Mouse (Mus musculus) layer of hippocampus, postnatal 10 days (tissue): ENCODE measurements around the gene Dcun1d3. TPM values are rescaled to one million over a fixed set of nuclear protein-coding genes. Genes with fewer than 3 reads are reported as not detected.

Experiments used
- DNase-seq, 2 experiments: peaks; one replicate each; pipeline ENCODE4 v3.0.0; 2021; ENCODE audit warnings: low spot score in 2 of 2
- total RNA-seq, 2 experiments: library from RNA; stranded (reverse); gene quantifications; 2 replicates each; pipeline ENCODE4 v1.2.3; 2021

Gene Dcun1d3
- total RNA-seq, 2 experiments from 2014 or later, result 23.3 to 24.0 TPM

DNA sequence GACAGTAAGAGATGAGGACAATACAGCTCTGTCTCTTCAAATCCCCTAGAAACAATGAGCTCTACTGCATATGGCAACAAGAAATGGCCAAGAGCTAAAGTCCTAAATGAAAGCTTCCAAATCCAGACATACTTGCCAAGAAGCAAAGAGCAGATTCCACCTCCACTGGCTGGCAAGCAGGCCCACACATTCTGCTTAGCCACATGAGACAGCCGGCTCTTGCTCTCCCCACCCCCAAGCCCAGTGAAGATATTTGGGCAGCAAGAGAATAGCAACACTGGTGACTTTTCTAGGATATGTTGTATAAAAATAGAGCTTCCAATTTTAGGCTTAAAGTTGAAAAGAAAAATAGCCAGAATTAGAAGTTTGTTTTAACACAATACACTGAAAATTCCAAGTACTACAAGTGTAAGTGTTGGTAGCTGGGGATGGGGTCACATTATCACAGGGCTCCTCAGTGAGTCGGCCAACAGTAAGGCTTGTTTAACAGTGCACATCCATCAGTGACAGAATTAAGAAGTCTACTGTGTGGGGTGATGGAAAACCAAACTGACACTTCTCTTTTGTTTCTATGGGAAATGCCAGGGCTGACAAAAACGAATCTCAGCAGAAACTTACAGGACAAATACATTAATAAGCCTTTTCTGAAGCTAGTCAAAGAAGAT lies 20.2 kb downstream of the Dcun1d3 start:
- DNase-seq, result no peak

DNA sequence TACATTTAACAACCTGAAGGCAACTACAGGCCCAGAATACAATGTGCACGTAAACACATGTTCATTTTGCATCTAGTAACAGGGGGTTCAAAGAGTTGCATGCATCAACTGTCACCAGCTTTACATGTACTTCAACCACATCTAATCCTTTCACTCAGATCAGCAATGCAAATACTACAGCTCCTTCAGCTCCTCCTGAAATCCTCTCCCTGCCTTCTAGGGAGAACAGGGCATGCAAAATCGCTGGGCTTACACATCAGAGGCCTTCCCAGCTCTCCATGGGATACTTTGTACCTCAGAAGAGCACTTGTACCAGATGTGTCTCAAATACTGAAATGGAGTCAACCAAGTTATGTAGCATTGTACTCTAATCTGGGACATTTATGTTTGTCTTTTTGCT lies 23.0 kb downstream of the Dcun1d3 start:
- no peak for DNase-seq

DNA sequence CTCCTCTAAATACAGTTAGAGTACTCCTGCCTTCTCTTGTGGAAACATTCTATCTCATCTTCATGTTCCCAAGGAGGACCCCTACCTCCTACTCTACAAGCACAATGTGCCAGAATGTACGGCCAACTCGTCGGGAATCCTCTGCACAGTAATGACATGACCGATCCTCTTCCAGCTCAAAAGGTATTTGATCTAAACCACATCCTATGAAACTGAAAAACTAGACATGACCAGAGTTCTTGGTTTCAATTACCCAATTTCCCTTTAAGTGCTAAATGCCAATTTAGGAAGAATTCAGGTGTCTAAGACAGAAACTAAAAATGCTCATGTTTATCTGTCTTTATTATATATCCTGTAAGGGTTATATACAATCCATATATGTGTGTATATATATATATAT lies 23.9 kb downstream of the Dcun1d3 start:
- DNase-seq, result no peak

DNA sequence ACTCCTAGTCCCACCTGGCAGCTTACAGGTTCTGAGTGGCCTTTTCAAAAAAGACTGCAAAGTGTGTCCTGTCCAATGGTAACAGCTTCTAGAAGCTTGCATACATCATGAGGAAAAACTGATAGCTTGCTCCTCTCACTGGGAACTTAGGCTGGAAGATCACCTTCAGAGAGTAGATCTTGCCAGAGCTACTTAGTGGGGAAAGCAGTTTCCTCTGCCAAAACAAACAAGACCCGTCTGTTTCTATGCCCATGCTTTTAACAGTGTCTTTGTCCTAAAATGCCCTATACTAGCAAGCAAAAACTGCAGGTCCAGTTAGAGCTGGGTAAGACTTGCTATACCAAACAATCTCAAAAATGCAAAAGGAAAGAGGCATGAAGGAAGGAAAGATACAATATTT lies 30.0 kb downstream of the Dcun1d3 start:
- DNase-seq, result no peak

DNA sequence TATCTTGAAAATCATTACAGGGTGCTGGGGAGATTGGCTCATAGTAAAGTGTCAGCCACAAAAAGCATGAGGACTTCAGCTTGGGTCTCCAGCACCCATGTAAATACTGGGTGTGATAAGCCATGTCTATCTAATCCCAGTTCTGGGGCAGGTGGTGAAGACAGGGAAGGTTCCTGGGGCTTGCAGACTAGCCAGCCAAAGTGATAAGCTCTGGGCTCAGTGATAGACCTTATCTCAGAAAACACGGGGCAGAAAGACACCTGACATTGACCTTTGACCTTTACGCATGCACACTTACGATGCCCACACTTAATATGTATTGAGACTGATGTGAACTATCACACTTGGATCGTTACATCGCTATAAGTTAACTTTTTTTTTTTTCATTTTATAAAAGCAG lies 31.6 kb downstream of the Dcun1d3 start:
- no peak for DNase-seq

DNA sequence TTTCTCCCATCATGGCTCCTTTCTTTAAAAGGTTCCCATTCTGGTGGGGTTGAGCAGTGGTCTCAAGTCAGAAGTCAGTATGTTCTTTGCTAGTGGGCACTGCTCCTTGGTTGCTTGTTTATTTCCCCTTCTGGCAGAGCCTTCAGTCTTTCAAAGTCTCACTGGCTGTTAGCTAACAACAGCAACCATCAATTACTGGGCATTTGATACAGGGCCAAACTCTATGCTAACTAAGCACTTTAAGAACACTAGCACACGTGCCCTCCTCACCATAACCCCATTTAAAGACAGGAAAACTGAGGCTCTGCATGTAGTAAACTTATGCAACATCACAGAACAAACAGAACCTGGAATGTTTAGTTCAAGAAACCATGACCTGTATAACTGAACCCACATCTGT lies 33.9 kb downstream of the Dcun1d3 start:
- DNase-seq, result no peak

DNA sequence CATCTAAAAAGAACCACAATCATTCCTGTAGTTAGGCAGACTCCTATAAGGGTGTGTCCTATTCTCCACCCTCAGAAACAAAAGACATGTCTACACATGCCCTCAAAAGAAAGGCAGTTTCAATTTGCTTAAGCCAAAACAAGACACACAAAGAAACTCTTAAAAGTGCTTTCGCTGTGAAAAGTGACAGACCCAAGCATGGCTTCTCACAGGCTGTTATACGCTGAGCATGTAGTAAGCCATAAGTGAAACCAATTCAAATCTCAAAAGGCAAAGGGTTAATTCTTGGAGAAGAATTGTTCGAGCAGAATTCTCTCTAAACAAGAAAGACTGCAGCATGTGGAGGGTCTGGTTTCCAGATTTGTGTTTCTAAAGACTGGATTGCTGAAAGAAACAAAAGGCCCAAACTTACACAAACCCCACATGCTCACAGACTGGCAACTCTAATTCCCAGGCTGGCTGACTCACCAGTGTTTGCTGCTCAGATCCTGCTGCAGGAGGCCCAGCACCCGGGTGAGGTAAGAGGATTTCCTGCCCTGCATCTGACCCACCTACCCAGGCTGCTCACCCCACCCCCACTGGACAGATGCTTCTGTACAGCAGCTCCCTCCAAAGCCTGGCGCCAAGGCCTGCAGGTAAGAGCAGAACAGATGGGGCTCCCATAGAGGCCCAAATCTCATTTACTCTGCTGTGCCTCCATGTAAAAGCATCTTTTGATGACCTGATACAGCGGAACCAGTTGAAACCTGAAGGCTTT lies 34.6 kb downstream of the Dcun1d3 start:
- DNase-seq, result peak; percentile 30 to 39

DNA sequence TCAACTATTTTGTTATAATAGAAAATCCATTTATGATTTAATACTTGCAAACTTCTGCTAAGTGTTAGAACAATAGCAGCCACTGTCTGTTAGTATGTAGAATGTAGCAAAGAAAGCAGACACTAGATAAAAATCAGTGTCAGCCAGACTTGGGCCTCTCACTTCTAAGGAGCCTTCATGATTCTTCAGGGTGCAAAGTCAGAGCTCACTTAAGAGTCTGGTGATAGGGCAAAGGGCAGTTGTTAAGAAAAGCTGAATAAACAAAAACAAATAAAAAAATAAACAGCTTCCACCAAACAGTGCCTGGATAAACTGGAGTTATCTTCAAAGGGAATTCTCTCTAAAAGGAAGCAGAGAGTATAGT lies 35.1 kb downstream of the Dcun1d3 start:
- no peak for DNase-seq

DNA sequence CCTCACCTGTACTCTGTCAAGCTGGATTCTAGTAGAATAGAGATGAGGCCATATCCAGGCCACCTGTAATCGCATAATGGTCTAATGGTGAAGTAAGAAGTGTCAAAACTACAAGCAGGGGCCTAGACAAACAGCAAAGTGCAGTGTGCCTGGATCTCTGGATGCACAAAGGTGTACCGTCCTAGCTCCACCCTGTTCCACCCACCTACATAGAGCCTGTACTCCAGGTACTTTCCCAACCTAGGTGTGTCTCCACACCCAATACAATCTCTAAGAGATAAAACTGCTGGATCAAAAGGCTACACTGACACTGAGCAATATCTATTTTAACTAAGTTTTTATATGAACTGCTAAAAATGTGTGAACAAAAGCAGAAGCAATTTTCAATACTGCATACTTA lies 35.5 kb downstream of the Dcun1d3 start:
- DNase-seq, result no peak

DNA sequence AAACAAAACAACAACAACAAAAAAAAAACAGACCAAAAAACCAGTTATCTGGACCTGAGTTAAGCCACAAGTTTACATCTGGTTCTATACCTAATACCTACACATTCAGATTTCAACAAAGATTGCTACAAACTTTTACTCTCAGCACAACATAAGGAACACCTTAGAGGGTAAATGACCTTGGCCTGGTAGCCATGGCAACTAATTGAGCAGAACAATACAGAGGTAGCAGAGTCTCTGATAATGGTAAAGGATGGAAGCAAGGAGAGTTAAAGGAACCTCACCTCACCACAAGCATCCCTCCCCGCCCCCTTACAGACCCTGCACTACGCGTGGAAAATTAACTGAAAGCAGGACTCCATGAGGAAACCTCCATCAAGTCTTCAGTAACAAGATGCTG lies 36.0 kb downstream of the Dcun1d3 start:
- DNase-seq, result no peak

DNA sequence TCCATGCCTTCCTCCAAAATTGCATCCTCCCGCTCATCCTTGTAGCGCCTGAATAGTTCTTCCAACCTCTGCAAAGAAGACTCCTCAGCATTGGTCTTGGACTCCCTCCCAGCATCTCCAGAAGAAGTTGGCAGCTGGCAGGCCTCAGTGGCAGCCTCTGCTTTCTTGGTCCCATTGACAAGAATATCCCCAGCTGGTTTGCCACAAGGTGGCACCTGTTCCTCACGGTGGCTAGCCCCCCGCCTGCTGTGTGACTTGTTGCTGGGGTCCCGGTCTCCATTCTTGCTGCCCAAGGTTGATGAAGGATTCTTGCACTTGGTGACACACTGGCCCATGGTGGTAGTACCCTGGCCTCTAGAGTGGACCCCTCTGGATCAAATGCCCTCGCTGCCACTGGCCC lies 36.6 kb downstream of the Dcun1d3 start:
- peak in 1 of 2 experiments; percentile 16 for DNase-seq

DNA sequence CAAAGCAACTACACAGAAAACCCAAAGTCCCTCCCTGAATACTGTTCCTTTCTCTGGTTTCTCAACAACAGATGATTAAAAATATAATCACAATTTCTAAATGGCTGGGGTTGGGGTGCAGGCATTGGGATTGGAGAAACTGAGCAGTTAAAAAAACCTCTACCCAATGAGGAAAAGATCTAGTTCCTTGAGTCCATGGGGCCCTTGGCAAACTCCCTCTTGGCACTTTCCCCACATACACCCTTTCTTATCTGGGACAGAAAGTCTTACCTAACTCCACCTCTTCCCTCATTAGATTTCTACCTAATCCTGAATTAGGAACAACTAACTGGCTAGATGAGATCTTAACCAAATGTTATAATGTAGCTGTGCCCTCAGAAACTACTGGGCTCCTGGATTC lies 41.1 kb downstream of the Dcun1d3 start:
- no peak for DNase-seq

DNA sequence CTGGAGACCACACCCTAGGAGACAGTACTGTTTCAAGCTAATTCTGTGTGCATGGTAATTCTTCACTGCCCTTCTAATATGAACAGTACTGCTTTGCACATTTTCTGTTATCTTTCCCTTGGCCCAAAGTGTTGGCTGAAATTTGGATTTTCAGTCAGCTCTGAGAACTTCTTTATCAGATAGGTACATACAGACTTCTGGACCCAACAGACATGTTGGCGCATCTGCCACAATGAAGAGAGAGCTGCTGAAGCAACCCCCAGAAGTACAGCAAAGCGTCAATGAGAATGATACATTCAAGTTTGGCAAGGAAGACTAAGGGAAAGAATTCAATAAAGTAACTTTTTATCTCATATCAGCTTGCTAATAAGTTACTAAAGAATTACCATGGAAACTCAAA lies 41.7 kb downstream of the Dcun1d3 start:
- no peak for DNase-seq

DNA sequence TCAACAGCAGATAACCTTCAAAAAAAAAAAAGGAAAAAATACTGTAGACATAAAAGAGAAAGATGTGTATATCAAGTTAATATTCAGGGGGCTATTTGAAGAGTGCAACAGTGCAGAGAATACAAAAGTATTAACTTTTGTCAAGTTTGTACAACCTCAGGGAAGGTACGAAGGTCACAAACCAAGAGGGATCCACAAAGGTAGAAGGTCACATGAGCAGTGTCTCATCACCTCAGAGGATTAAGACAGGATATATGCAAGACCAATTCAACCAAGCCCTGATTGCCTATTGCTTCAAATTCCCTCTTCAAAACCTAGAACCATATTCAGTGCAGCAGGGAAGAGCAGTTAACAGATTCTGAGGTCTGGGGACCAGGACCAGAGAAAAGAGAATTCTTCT lies 42.9 kb downstream of the Dcun1d3 start:
- no peak for DNase-seq

DNA sequence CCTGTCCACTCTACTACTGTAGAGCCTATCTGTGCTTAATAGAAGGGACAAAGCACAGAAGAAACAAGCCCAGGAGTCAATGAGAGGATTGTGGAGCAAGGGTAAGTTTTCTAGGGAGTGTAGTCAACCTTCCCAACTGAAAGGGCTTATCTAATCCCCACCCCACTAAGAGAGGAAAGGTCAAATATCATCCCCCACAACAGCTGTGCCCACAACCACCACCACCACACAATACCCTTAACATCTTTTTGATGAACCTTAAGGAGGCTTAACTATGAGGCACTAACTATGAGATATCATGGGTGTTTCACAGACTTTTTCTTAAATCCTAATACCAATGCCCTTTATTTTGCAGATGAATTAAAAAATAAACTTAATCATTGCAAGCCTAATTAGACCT lies 43.6 kb downstream of the Dcun1d3 start:
- DNase-seq, result no peak

DNA sequence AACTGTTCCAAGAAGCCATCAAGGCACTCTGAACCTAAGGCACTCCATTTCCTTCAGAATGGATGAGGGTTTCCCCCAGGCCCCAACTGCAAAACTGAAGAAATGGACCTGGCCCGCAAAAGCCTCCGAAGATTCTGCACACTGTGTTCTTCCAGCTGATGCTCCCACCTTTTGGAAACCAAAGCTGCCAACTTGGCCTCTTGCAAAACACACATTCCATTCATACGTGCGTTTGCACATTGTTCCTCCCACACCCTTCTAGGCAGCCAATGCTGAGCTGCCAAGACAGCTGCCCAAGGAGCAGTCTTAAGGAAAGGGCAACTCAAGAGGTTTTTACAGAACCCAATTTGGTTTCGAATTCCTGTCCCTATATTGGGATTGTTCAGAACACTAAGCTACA lies 45.4 kb downstream of the Dcun1d3 start:
- no peak for DNase-seq

DNA sequence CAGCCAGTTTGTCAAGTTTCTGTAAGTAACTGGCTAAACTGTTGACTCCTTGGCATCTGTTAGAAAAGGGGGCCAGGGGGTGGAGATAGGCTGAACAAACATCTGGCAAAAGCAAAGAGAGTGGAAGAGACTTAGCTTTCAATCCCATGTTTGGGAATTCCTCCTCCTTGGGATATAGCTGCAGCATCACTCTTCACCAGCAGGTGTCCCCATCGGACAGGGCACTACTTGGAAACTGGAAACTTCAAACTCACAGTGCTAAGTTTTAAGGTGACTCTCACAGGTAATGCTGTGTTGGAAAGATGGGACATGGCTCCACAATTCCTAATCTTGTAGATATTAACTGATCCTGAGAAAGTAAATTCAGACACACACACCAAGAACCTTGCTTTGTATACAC lies 47.0 kb downstream of the Dcun1d3 start:
- peak; percentile 77 to 81 for DNase-seq

DNA sequence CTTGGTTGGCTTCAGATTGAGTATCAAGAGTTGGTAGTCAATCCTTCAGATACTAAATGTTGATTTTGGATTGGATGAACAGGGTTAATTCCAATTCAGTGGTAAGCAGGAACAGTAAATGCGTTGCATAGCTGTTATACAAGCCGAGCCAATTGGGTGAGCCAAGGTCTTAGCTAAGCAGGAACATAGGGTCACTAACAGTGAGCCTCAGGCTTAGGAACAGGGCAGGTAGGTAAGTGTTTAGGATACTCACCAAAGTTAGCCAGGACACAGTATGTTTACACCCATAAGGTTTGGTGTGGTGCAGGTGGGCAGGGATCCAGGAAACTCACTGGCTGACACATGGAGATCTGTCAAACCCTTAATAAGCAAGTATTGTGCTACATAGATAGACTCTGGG lies 48.7 kb downstream of the Dcun1d3 start:
- DNase-seq, result no peak

DNA sequence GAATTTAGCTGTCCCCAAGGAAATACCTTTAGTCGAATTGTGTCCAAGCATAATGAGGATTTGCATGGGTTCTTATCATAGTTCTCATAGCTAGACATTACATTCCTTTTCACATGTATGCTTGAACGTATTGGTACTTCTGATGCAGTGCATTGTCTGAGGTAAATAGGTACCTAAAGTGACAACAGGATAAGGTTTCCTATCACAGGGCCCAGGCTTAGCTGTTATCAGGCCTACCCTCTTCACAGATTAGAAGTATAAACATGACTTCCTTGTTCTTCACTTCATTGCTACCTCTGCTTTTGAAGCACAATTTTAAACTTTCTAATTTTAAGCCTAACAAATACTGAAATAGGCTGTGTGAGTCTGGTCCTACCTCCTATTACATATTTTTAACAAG lies 50.6 kb downstream of the Dcun1d3 start:
- DNase-seq, result no peak

DNA sequence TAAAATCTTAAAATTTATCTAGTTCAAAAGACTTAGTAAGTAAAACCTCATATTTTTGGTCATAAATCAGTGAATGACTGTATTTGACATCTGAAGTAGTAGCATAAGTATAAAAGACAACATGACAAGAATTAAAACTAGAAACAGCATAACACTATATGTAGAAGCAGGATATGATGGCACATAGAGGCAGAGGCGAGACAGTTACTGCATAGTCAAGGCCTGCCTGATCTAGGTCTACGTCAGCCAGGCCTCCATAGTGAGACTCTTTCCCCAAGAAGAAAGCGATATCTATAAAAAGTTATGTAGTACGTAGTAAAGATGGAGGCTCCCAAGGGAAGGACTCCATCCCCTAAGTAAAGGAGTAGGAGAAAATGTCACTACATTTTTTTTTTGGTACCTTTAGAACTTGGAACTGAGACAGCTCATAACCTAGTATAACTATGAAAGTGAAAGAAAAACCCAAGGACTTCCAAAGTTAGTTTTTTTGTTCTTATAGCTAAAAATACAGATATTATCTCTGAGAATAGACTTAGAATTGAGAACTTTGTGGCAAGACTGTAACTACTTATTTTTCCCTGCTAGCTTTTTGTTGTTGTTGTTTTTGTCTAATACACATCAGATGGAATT lies 54.2 kb downstream of the Dcun1d3 start:
- no peak for DNase-seq

DNA sequence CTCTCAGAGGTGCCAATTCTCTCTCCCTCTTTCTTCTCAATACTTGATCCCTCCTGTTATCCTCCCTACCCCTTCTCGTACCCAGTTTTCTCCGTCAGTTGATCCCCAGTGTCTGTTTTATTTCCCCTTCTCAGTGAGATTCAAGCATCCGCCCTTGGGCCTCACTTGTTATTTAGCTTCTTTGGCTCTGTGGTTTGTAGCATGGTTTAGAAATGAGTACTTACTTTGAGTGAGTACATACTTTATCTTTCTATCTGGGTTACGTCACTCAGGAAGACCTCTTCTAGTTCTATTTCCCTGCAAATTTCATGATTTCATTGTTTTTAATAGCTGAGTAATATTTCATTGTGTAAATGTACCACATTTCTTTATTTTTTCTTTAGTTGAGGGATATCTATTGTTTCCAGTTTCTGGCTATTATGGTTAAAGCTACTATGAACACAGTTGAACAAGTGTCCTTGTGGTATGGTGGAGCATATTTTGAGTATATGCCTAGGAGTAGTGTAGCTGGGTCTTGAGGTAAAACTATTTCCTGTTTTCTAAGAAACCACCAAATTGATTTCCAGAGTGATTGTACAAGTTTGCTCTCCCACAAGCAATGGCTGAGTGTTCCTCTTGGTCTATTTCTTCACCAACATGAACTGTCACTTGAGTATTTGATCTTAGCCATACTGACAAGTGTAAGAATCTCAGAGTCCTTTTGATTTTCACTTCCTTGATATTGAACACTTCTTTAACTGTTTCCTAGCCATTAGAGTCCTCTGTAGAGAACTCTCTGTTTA lies 59.9 kb downstream of the Dcun1d3 start:
- no peak for DNase-seq

DNA sequence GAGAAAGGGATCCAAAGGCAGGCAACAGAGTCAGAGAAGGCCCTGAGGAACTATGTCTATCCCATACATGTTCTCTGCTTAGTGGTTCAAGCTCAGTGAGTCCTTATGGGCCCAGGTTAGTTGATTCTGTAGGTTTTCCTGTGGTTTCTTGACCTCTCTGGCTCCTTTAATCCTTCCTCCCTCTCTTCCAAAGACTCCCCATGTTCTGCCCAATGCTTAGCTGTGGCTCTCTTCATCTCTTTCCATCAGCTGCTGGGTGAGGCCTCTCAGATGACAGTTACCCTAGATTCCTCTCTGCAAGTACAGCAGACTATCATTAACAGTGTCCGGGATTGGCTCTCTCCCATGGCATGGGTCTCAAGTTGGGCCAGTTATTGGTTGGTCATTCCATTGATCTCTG lies 60.7 kb downstream of the Dcun1d3 start:
- no peak for DNase-seq
